Mouse (Mus musculus): Measurements from ENCODE around the gene Glipr1. TPM values are rescaled to one million over a fixed set of nuclear protein-coding genes. Genes with fewer than 3 reads are reported as not detected.
"Not testable (repeated sequence)": the region's sequence is repeated elsewhere in the genome, so short reads cannot be mapped to it uniquely, and the experiment has no call there.

Gene Glipr1
- total RNA-seq (2021) (1 to 10 TPM in 1 of 2 experiments, under 1 TPM in 1; 0.94 to 1.2 TPM), polyA plus RNA-seq (2012; rRNA removed) (2.1 and 3.0 TPM in 2 replicates)
- long read RNA-seq = 0 reads

DNA sequence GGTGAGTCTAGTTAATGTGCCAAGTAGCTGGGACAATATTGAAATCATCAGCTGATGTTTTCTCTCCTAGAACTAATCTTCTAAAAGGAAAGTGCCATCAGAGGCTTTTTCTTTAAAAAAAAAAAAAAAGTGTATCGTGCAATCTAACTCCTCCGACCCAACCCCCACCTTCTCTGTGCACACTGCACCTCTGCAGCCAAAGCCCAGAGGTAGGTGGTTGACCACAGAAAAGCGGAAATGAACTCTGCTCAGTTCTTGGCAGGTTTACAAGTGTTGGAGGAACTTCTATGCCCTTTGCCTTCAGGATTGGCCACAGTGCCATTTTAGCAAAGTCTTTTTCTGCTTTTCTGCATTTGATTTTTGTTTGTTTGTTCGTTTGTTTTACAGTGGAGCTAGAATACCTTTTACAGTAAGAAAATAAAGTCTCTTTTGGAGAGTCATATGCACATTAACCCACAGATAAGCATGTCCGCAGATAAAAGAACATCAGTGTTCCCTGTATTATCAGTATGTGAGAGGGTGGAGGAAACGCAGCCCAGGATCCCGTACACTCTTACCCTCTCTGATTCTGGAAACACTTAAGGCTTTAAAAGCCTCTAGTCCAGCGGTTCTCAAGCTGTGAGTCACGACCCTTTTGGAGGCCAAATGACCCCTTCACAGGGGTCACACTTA lies at the start of gene Glipr1:
Gene Glipr1 (minus strand): TSS at position 88 of the 672 bp plus-strand sequence.
- Histone ChIP-seq H3K36me3 (ENCODE audit: control insufficient read depth, insufficient read depth, low read length) (no peaks in the 10 kb centered on the region), H3K4me1 (ENCODE audit: control insufficient read depth, insufficient read depth, low read length) (no peaks in the 10 kb centered on the region), H3K9ac (ENCODE audit: low read depth, low read length) (no peak within 1 kb of the TSS), H3K27ac (no peak within 1 kb of the TSS), H3K4me3 (no peak within 1 kb of the TSS), H3K79me2 (replicated peaks; ENCODE audit: control insufficient read depth, insufficient read depth, low read length) (no peaks in the 10 kb centered on the region), H3K27me3 (ENCODE audit: control insufficient read depth, insufficient read depth, low read length) (no peaks in the 10 kb centered on the region)
- intact Hi-C loops (cut with DNase I) = no loop called here
- WGBS = 29% methylated on average over 9 of the region's 9 CpGs
- TF ChIP-seq POLR2A (IDR thresholded peaks at IDR 0.05; ENCODE audit: insufficient read depth, low read depth, low read length) = no peak
- no peak for TF ChIP-seq EP300 (IDR thresholded peaks at IDR 0.05; ENCODE audit: insufficient read depth, low read depth, low read length)
- peak in 1 of 2 experiments; percentile 45 for DNase-seq

DNA sequence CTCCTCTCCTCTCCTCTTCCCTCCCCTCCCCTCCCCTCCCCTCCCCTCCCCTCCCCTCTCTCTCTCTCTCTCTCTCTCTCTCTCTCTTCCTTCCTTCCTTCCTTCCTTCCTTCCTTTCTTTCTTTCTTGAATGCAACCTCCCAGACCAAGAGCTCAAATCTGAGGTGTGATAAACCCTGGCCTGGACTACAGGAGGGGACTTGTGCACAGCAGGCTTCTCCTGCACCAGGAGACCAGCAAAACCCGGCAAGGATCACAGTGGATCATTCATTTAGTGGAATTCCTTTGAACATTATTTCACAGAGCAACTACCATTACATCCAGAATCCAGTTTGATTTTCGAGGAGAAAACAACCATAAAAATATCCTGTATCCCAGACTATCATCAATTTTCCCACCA lies 49.5 kb upstream of the Glipr1 start:
- not testable (repeated sequence) for H3K9ac ChIP-seq (ENCODE audit: low read depth, low read length)
- whole genome bisulfite sequencing = 61% methylated on average over 2 of the region's 2 CpGs
- intact Hi-C loops (cut with DNase I) = loop anchor here (10.0 kb wide), 1 partner anchor 113 kb away; the partner anchor contains the start of genes Caps2 and Glipr1l3

DNA sequence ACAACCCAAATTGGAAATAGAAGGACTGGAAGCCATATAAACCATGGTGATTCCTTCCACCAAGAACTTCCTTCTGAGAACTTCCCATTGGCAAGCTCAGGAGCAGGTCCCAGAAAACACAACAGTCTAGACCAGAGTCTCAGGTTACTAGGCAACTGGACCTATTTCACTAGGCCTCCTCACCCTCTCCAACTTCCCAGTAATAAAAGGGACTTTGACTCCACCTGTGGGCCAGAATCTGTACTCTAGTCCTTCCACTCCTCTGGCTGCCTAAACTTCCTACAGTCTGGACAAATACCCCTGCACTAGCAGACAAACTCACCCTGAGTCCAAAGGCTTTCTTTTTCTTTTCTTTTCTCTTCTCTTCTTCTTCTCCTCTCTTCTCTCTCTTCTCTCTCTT lies 48.8 kb upstream of the Glipr1 start:
- H3K36me3 ChIP-seq (ENCODE audit: control insufficient read depth, insufficient read depth, low read length) = no peaks in the 10 kb centered on the region
- H3K27ac ChIP-seq = no peak overlapping the region
- no peaks in the 10 kb centered on the region for H3K79me2 ChIP-seq (replicated peaks; ENCODE audit: control insufficient read depth, insufficient read depth, low read length)
- no peaks in the 10 kb centered on the region for H3K27me3 ChIP-seq (ENCODE audit: control insufficient read depth, insufficient read depth, low read length)
- H3K4me1 ChIP-seq (ENCODE audit: control insufficient read depth, insufficient read depth, low read length) = no peaks in the 10 kb centered on the region
- TF ChIP-seq EP300 (IDR thresholded peaks at IDR 0.05; ENCODE audit: insufficient read depth, low read depth, low read length) = no peak
- no peak for TF ChIP-seq POLR2A (IDR thresholded peaks at IDR 0.05; ENCODE audit: insufficient read depth, low read depth, low read length)
- no peak for TF ChIP-seq CTCF (IDR thresholded peaks at IDR 0.05)
- no peak overlapping the region for H3K4me3 ChIP-seq
- intact Hi-C loops (cut with DNase I) = loop anchor here (10.0 kb wide), 1 partner anchor 114 kb away; the partner anchor contains the start of genes Caps2 and Glipr1l3
- no peak for DNase-seq
- no peak overlapping the region for H3K9ac ChIP-seq (ENCODE audit: low read depth, low read length)

More for the DNA sequence above, 49.5 kb upstream of the Glipr1 start:
- not testable (repeated sequence) for H3K4me1 ChIP-seq (ENCODE audit: control insufficient read depth, insufficient read depth, low read length); H3K4me3 ChIP-seq; H3K27me3 ChIP-seq (ENCODE audit: control insufficient read depth, insufficient read depth, low read length); H3K36me3 ChIP-seq (ENCODE audit: control insufficient read depth, insufficient read depth, low read length); H3K79me2 ChIP-seq (replicated peaks; ENCODE audit: control insufficient read depth, insufficient read depth, low read length); H3K27ac ChIP-seq; DNase-seq

DNA sequence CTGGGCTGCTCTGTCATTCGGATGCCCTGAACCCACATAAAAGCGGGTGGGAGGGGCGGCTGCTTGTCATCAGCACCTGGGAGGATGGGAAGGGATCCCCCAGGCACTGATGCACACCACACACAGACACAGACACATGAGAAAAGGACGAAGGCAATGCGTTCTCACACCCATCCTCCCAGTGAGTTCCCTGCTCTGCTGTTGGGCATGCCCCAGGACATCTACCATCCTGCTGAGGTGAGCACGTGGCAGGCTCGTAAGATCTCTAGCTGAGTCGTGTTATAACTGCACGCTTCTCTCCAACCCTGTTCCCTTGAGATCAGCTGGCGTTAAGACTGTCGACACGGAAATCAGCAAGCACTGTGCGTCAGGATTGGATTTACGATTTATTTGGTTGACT lies 41.9 kb upstream of the Glipr1 start:
- H3K4me3 ChIP-seq; H3K4me1 ChIP-seq (ENCODE audit: control insufficient read depth, insufficient read depth, low read length); intact Hi-C loops (cut with DNase I); H3K27me3 ChIP-seq (ENCODE audit: control insufficient read depth, insufficient read depth, low read length); H3K27ac ChIP-seq; H3K79me2 ChIP-seq (replicated peaks; ENCODE audit: control insufficient read depth, insufficient read depth, low read length); H3K36me3 ChIP-seq (ENCODE audit: control insufficient read depth, insufficient read depth, low read length); H3K9ac ChIP-seq (ENCODE audit: low read depth, low read length); DNase-seq: not testable (repeated sequence)
- 48% methylated on average over 14 of the region's 14 CpGs for WGBS

DNA sequence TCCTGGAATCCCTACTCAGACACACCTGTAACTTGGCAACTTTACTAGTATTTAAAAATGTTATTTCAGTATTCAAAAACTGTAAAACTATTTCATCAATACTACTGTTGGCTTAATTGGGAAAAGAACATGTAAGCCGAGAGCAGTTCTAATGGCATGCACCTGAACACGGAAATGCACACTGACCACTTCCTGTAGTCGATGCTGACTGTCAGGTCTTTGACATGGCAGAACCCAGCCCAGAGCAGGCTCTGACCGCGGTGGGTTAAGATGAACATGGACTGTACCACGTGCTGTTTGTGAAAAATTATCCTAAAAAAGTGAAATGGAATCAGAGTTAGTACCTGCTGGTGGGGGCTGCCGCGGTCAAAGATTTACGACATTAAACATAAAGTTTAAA lies 41.1 kb upstream of the Glipr1 start:
- H3K4me1 ChIP-seq (ENCODE audit: control insufficient read depth, insufficient read depth, low read length); DNase-seq; H3K27ac ChIP-seq; H3K4me3 ChIP-seq; H3K9ac ChIP-seq (ENCODE audit: low read depth, low read length); intact Hi-C loops (cut with DNase I); H3K79me2 ChIP-seq (replicated peaks; ENCODE audit: control insufficient read depth, insufficient read depth, low read length); H3K36me3 ChIP-seq (ENCODE audit: control insufficient read depth, insufficient read depth, low read length); H3K27me3 ChIP-seq (ENCODE audit: control insufficient read depth, insufficient read depth, low read length): not testable (repeated sequence)
- 80% methylated on average over 9 of the region's 9 CpGs for WGBS

DNA sequence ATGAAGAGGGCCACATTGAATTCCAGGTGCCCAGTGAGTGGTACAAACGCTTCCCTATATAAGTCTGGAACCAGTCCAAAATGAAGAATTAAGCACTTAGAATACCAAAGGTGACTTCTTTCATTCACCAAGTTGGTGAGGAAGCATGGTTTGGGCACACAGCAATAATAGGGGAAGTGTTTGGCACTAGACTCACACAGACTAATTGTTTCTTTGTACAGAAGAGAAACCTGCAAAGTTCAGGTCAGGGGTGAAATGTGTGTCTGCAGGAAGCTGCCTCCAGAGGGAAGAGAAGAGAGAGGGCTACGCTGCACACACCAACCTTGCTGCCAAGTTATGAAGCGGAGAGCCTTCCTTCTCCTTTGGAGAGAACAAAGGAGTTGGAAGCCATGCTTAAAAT lies 26.3 kb upstream of the Glipr1 start:
- H3K27ac ChIP-seq; intact Hi-C loops (cut with DNase I); H3K4me1 ChIP-seq (ENCODE audit: control insufficient read depth, insufficient read depth, low read length); H3K36me3 ChIP-seq (ENCODE audit: control insufficient read depth, insufficient read depth, low read length); DNase-seq; H3K27me3 ChIP-seq (ENCODE audit: control insufficient read depth, insufficient read depth, low read length); H3K9ac ChIP-seq (ENCODE audit: low read depth, low read length); H3K79me2 ChIP-seq (replicated peaks; ENCODE audit: control insufficient read depth, insufficient read depth, low read length); H3K4me3 ChIP-seq: not testable (repeated sequence)
- 67% methylated on average over 3 of the region's 3 CpGs for WGBS

DNA sequence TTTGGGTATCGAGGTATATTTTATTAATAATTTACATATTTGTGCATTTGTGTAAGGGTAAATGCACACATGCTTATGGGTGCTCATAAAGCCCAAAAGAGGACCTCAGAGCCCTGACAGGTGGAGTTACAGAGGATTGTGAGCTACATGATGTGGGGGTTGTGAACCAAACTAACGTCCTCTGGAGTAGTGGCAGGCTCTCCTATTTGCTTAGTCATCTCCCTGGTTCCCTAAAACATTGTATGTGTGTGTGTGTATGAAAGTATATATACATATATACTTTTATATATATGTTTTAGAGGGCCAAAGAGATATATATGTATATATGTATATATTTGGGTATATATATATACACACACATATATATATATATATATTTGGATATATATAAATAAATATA lies 21.2 kb upstream of the Glipr1 start:
- Histone ChIP-seq H3K79me2 (replicated peaks; ENCODE audit: control insufficient read depth, insufficient read depth, low read length) (no peaks in the 10 kb centered on the region), H3K27ac (no peak overlapping the region), H3K27me3 (ENCODE audit: control insufficient read depth, insufficient read depth, low read length) (no peaks in the 10 kb centered on the region), H3K4me3 (no peak overlapping the region), H3K4me1 (ENCODE audit: control insufficient read depth, insufficient read depth, low read length) (no peaks in the 10 kb centered on the region), H3K36me3 (ENCODE audit: control insufficient read depth, insufficient read depth, low read length) (no peaks in the 10 kb centered on the region), H3K9ac (ENCODE audit: low read depth, low read length) (no peak overlapping the region)
- 65% methylated on average over 2 of the region's 2 CpGs for WGBS
- no peak for TF ChIP-seq EP300 (IDR thresholded peaks at IDR 0.05; ENCODE audit: insufficient read depth, low read depth, low read length)
- no peak for TF ChIP-seq POLR2A (IDR thresholded peaks at IDR 0.05; ENCODE audit: insufficient read depth, low read depth, low read length)
- no peak for TF ChIP-seq CTCF (IDR thresholded peaks at IDR 0.05)
- no peak for DNase-seq
- intact Hi-C loops (cut with DNase I) = no loop called here

DNA sequence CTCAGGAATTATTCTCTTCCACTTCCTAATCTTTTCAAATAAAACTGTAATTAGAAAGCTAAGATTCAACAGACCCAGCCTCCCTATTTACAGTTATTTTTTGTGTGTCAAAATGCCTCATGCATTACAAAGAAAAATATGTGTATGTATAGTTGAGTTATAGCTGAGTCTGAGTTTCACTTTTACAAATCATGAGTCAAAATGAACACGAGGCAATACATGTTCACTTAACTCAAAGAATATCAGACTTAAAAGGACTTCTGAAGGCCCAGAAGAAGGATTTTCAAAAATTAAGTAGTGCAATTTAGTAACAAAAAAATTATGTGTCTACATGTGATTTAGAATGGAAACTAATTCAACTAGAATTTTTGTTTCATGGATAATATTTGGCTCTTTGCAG lies 7.1 kb upstream of the Glipr1 start:
- H3K4me3 ChIP-seq; intact Hi-C loops (cut with DNase I); H3K9ac ChIP-seq (ENCODE audit: low read depth, low read length); H3K36me3 ChIP-seq (ENCODE audit: control insufficient read depth, insufficient read depth, low read length); H3K4me1 ChIP-seq (ENCODE audit: control insufficient read depth, insufficient read depth, low read length); DNase-seq; H3K27ac ChIP-seq; H3K79me2 ChIP-seq (replicated peaks; ENCODE audit: control insufficient read depth, insufficient read depth, low read length); H3K27me3 ChIP-seq (ENCODE audit: control insufficient read depth, insufficient read depth, low read length): not testable (repeated sequence)
- 57% methylated on average over 1 of the region's 1 CpGs for WGBS

Measured in heart, adult 2 months (tissue).